Mouse (Mus musculus) erythroblast, embryonic 14.5 days (primary cell): Measurements from ENCODE around the gene Sema4g.

ENCODE experiments used
- GATA1 ChIP-seq: IDR thresholded peaks from 2 replicates; pipeline ENCODE4 v1.6.1; 2012; ENCODE audit warnings: low read length, inconsistent platforms, mixed read lengths
- TAL1 ChIP-seq: IDR thresholded peaks from 3 replicates; pipeline ENCODE4 v1.6.1; 2012; ENCODE audit warnings: low read length, inconsistent platforms, mixed read lengths

GRCm38 (mm10) chr19:45023993-45024392 lies 35.1 kb downstream of the Sema4g start:
- TF ChIP-seq TAL1 (no peak), GATA1 (no peak)
